Mouse (Mus musculus) Muller cell, postnatal 12 days (primary cell): ENCODE results near the gene Reck.
A peak's percentile ranks its signal among the peaks of the same experiment; 100 is the strongest.

Experiments
- DNase-seq: peaks from one replicate; pipeline ENCODE4 v3.0.0-alpha.2; 2015; ENCODE audit errors: inconsistent ontology term

Reck gene

GRCm38 (mm10) chr4:43875160-43875918, at the start of gene Reck:
Gene Reck, plus strand, starts transcription at chr4:43875530.
- peak; percentile 94 for DNase-seq

- no peak for DNase-seq
These were observed 46.5 kb upstream of the Reck start for GRCm38 (mm10) chr4:43828806-43829205.

GRCm38 (mm10) chr4:43832031-43832430, 43.3 kb upstream of the Reck start:
- DNase-seq: no peak

- no peak for DNase-seq
These were observed 41.6 kb upstream of the Reck start for GRCm38 (mm10) chr4:43833752-43834151.

- no peak for DNase-seq
These were observed 40.6 kb upstream of the Reck start for GRCm38 (mm10) chr4:43834749-43835148.

GRCm38 (mm10) chr4:43838326-43838725, 37.0 kb upstream of the Reck start:
- DNase-seq: no peak

GRCm38 (mm10) chr4:43840101-43840500, 35.2 kb upstream of the Reck start, which contains the start of gene Olfr157:
Gene Olfr157, minus strand, starts transcription at chr4:43840201.
- no peak for DNase-seq

- no peak for DNase-seq
These were observed 24.1 kb upstream of the Reck start, which contains the start of gene Olfr155 for GRCm38 (mm10) chr4:43851265-43851664. Gene Olfr155, plus strand, starts transcription at chr4:43851565.

GRCm38 (mm10) chr4:43854101-43854500, 21.2 kb upstream of the Reck start:
- DNase-seq: no peak

- no peak for DNase-seq
These were observed 15.4 kb upstream of the Reck start for GRCm38 (mm10) chr4:43859886-43860285.

- peak; percentile 86 for DNase-seq
These were observed 14.4 kb upstream of the Reck start for GRCm38 (mm10) chr4:43860744-43861519.

GRCm38 (mm10) chr4:43863298-43863697, 12.0 kb upstream of the Reck start:
- DNase-seq: no peak

GRCm38 (mm10) chr4:43869821-43870220, 5.5 kb upstream of the Reck start:
- no peak for DNase-seq

GRCm38 (mm10) chr4:43874501-43874900, 829 bp upstream of the Reck start:
- no peak for DNase-seq

- no peak for DNase-seq
These were observed 635 bp downstream of the Reck start for GRCm38 (mm10) chr4:43875919-43876411.

GRCm38 (mm10) chr4:43877230-43877629, 1.9 kb downstream of the Reck start:
- no peak for DNase-seq

GRCm38 (mm10) chr4:43878121-43878776, 2.9 kb downstream of the Reck start:
- DNase-seq: no peak

GRCm38 (mm10) chr4:43879566-43879965, 4.2 kb downstream of the Reck start:
- peak; percentile 79 for DNase-seq

- peak; percentile 77 for DNase-seq
These were observed 8.9 kb downstream of the Reck start for GRCm38 (mm10) chr4:43884196-43884595.

GRCm38 (mm10) chr4:43891247-43891646, 15.9 kb downstream of the Reck start:
- no peak for DNase-seq

GRCm38 (mm10) chr4:43897209-43897608, 21.9 kb downstream of the Reck start:
- DNase-seq: no peak

- no peak for DNase-seq
These were observed 23.9 kb downstream of the Reck start for GRCm38 (mm10) chr4:43899197-43899596.
